Mouse (Mus musculus) heart, embryonic 13.5 days (tissue): ENCODE data around the gene Lkaaear1. TPM values are rescaled to one million over a fixed set of nuclear protein-coding genes. Genes with fewer than 3 reads are reported as not detected.

Experiments used
- ATAC-seq: fragments of 200-750 bp; cut with Nextera tagmentation; 2 replicates; pipeline ENCODE4 v1.8.0; 2017; ENCODE audit warnings: moderate TSS enrichment; ENCODE audit not compliant: insufficient number of reproducible peaks, low FRiP score, low TSS enrichment; ENCODE audit errors: extremely low read depth
- H3K27ac ChIP-seq: fragments of 300-500 bp; sonication (generic); replicated peaks from 2 replicates; pipeline ENCODE4 v1.5.1; 2015; ENCODE audit warnings: moderate library complexity, mild to moderate bottlenecking, inconsistent platforms
- H3K27me3 ChIP-seq: fragments of 300-500 bp; sonication (generic); replicated peaks from 2 replicates; pipeline ENCODE4 v1.6.1; 2015; ENCODE audit warnings: mild to moderate bottlenecking, inconsistent platforms
- H3K36me3 ChIP-seq: fragments of 300-500 bp; sonication (generic); 2 replicates; pipeline ENCODE4 v1.6.1; 2015; ENCODE audit warnings: mild to moderate bottlenecking, inconsistent platforms
- H3K4me1 ChIP-seq: fragments of 300-500 bp; sonication (generic); 2 replicates; pipeline ENCODE4 v1.6.1; 2015; ENCODE audit warnings: inconsistent platforms
- H3K4me2 ChIP-seq: fragments of 300-500 bp; sonication (generic); 2 replicates; pipeline ENCODE4 v1.6.1; 2015; ENCODE audit warnings: inconsistent platforms, mild to moderate bottlenecking, moderate library complexity
- H3K4me3 ChIP-seq: fragments of 300-500 bp; sonication (generic); 2 replicates; pipeline ENCODE4 v1.5.1; 2015; ENCODE audit warnings: moderate library complexity, mild to moderate bottlenecking, inconsistent platforms
- H3K9ac ChIP-seq: fragments of 300-500 bp; sonication (generic); 2 replicates; pipeline ENCODE4 v1.6.1; 2015; ENCODE audit warnings: inconsistent platforms, mild to moderate bottlenecking, moderate library complexity
- H3K9me3 ChIP-seq: fragments of 300-500 bp; sonication (generic); 2 replicates; pipeline ENCODE4 v1.6.1; 2016; ENCODE audit warnings: inconsistent platforms
- WGBS: fragments of 180-500 bp; shearing (Covaris S2); methylation state at CpG from one replicate; pipeline ENCODE4 v1.1.7; 2015; ENCODE audit warnings: mixed read lengths; 5-methylcytosine and 5-hydroxymethylcytosine counted together
- polyA plus RNA-seq: library from polyadenylated mRNA; unstranded; fragments of >200 nt; fragmentation: Nextera tagmentation; extraction: Ambion mirVana; gene quantifications from 2 replicates; pipeline ENCODE4 v1.2.1, GENCODE M21; 2015

Gene Lkaaear1
- polyA plus RNA-seq, 1 experiment from 2014 or later = not detected

DNA sequence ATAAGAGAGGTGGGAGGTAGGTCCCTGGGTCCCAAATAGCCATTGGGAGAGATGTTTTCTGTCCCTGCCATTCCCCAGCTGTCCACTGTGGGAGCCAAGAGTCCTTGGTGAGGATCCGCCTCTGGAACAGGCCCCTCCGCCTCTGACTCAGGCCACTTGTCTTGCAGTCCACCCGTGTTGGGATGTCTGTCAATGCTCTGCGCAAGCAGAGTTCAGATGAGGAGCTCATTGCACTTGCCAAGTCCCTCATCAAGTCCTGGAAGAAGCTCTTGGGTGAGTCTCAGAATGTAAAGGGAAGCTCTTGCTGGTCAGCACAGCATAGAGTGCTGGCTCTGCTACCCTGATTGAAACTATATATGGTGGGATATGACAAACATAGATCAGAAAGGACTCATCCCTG lies 14.9 kb downstream of the Lkaaear1 start:
- H3K9ac ChIP-seq = no peak overlapping the region
- peaks cover 29% of the 10 kb centered on the region for H3K36me3 ChIP-seq
- ATAC-seq = no peak
- no peaks in the 10 kb centered on the region for H3K9me3 ChIP-seq
- H3K27ac ChIP-seq = no peak overlapping the region
- 49% methylated on average over 4 of the region's 4 CpGs for WGBS
- H3K4me3 ChIP-seq = no peak overlapping the region
- no peaks in the 10 kb centered on the region for H3K27me3 ChIP-seq
- H3K4me2 ChIP-seq = no peak overlapping the region
- peaks cover 16% of the 10 kb centered on the region for H3K4me1 ChIP-seq

DNA sequence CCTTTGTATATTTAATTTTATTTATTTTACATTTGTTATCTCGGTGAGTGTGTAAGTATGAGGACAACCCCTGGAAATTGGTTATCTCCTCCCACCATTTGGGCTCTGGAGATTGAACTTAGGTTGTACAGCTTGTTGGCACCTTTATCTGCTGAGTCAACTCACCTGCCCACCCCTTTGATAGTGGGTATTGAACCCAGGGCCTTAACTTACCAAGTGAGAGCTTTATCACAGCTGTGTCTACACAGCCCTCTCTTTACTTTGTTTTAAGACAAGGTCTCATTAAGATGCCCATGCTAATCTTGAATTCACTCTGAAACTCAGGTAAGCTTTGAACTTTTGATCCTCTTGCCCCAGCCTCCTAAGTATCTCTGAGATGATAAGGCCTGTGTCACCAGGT lies 16.3 kb downstream of the Lkaaear1 start:
- H3K4me3 ChIP-seq = no peak overlapping the region
- H3K4me2 ChIP-seq = no peak overlapping the region
- no peak overlapping the region for H3K9ac ChIP-seq
- ATAC-seq = no peak
- 71% methylated on average over 1 of the region's 1 CpGs for WGBS
- H3K9me3 ChIP-seq = no peaks in the 10 kb centered on the region
- no peak overlapping the region for H3K27ac ChIP-seq
- peaks cover 16% of the 10 kb centered on the region for H3K4me1 ChIP-seq
- H3K36me3 ChIP-seq = peaks cover 15% of the 10 kb centered on the region
- H3K27me3 ChIP-seq = no peaks in the 10 kb centered on the region

DNA sequence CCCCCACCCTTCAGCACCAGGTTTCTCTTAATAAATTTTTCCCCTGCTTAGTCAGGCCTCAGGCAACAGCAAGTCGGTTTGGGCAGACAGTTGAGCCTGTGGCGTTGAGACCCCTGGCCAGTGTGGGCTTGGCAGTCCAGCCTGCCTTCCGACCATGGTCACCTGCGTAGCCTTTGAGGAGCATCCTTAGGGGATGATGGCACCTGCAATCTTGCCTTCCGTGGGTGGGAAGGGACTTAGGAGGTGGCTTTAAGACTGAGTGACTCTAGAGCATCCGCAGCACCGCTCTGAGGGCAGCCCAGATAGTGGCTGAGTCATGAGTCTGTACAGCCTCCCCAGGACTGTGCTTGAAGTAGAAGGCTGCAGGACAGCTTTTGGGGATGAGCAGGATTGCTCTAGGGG lies 17.5 kb downstream of the Lkaaear1 start:
- no peaks in the 10 kb centered on the region for H3K9me3 ChIP-seq
- peaks cover 21% of the 10 kb centered on the region for H3K4me1 ChIP-seq
- no peak for ATAC-seq
- WGBS = 17% methylated on average over 7 of the region's 7 CpGs
- H3K9ac ChIP-seq = peak overlapping the region; percentile 96
- H3K36me3 ChIP-seq = peaks cover 2% of the 10 kb centered on the region
- peak overlapping the region; percentile 80 for H3K4me3 ChIP-seq
- H3K4me2 ChIP-seq = peak overlapping the region; percentile 94
- H3K27ac ChIP-seq = peak overlapping the region; percentile 63
- no peaks in the 10 kb centered on the region for H3K27me3 ChIP-seq

DNA sequence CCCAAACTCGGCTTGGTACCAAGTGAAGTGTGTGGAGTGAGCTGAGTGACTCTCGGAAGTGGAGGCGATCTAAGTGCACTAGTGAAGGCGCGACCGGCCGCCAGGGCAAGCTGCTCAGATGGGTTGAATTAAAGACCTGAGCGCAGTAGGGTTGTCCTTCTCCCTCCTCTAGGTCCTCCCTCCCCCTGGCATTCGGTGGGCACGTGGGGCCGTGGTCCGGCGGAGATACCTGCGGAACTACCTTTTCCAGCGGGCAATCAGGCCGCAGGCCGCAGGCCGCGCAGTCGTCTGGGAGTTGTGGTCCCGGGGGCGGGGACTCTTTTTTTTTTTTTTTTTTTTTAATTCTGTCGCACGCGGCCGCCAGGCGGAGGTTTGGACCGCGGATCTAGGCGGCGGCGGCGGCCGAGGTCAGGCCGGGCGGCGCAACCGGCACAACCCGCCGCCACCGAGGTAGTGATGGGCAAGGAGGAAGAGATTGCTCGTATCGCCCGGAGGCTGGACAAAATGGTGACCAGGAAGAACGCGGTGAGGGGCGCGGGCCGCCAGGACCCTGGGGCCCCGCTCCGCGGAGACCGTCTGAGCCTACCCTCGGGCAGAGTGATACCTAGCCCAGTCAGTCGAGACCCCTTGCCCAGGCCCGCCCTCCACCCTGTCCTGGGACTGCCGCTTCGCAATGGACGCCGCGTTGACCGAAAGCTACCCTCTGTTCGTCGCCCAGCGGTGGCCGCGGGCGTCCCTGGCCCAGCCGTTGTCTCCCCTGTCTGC lies 18.1 kb downstream of the Lkaaear1 start, which contains the start of gene Tcea2:
Gene Tcea2, plus strand, starts transcription at position 360 of the 765 bp plus-strand sequence.
- Histone ChIP-seq H3K4me2 (peak within 1 kb of the TSS; percentile 94), H3K27ac (peak within 1 kb of the TSS; percentile 67), H3K9me3 (no peaks in the 10 kb centered on the region), H3K27me3 (peaks cover under 1% of the 10 kb centered on the region; the same call in 1 of the 2 replicates), H3K4me3 (peak within 1 kb of the TSS; percentile 80), H3K9ac (peak within 1 kb of the TSS; percentile 96), H3K36me3 (no peaks in the 10 kb centered on the region), H3K4me1 (peaks cover 27% of the 10 kb centered on the region)
- under 1% methylated on average over 51 of the region's 69 CpGs for WGBS
- peak; percentile 31; the same call in 1 of the 2 replicates for ATAC-seq

DNA sequence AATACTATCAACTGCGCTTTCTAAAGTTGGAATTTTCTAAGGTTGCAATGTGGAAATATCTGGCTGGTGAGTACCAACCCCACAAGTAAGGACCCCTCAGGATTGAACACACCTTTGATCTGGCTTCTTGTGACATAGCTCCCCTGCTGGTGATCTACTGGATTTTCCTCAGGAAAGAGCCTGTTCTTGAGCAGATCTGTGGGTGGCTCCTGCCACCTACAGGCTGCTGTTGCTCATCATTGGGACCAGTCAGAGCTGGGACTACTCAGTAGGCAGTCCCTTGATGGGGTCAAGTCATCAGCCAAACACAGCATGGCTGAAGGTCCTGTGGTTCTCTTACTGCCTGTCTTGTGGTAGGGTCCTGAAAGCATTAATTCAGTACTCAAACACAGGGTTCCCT lies 19.5 kb downstream of the Lkaaear1 start:
- Histone ChIP-seq H3K36me3 (no peaks in the 10 kb centered on the region), H3K4me3 (no peak overlapping the region), H3K9me3 (no peaks in the 10 kb centered on the region), H3K9ac (no peak overlapping the region), H3K27ac (no peak overlapping the region), H3K27me3 (peaks cover 13% of the 10 kb centered on the region), H3K4me2 (no peak overlapping the region), H3K4me1 (peaks cover 28% of the 10 kb centered on the region)
- 0 out of 2 replicates have a peak, but pooled peaks have one; percentile 35 for ATAC-seq
- WGBS = 38% methylated on average over 1 of the region's 1 CpGs

DNA sequence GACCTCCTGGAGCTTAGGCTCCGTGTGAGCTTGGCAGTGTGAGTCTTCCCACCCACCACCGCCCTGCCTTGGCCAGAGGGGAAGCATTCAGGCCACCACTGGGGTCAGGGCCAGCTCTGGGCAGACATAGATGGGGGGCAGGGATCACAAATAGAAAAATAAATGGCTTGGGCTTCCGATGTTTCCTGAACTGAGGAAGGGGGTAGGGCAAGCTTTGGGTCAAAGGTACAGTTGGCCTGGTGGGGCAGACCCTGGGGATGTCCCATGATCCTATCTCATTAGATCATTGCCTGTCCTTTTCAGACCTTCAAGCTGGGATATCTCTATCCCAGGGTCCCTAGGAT lies 20.5 kb downstream of the Lkaaear1 start:
- no peak overlapping the region for H3K4me2 ChIP-seq
- no peak overlapping the region for H3K4me3 ChIP-seq
- H3K36me3 ChIP-seq = no peaks in the 10 kb centered on the region
- no peak for ATAC-seq
- H3K9me3 ChIP-seq = no peaks in the 10 kb centered on the region
- peak overlapping the region; percentile 74 for H3K27ac ChIP-seq
- 43% methylated on average over 3 of the region's 3 CpGs for WGBS
- no peak overlapping the region for H3K9ac ChIP-seq
- H3K27me3 ChIP-seq = peaks cover 23% of the 10 kb centered on the region
- peaks cover 28% of the 10 kb centered on the region for H3K4me1 ChIP-seq

DNA sequence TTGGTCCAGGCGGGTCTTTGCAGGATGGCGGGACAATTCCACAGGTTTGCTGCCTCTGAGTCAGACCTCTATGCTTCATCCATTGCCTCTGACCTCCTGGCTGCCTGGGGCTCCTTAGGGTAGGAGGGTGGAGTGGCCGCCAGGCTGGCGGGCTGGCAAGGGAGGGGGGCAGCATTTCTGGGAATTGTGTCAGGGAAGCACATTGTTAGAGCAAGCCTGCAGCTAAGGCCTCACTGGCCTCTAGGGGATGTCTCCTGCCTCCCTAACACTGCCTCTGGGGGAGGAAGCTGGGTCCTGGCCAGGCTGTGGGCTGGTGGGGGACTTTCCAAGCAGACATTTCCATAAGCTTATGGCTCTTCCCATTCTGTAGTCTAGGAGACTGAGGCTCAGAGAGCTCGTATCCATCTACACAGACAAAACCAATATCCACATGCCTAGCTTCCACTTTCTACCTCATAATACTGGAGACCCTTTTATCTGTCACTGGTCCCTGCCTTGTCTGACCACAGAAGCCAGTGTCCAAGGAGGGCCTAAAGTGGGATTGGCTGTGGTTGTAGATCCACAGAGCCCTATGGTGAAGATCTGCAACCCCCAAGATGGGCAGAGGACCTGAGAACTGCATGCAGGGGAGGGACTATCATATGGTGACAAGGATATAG lies 21.0 kb downstream of the Lkaaear1 start:
- ATAC-seq = no peak
- no peaks in the 10 kb centered on the region for H3K36me3 ChIP-seq

DNA sequence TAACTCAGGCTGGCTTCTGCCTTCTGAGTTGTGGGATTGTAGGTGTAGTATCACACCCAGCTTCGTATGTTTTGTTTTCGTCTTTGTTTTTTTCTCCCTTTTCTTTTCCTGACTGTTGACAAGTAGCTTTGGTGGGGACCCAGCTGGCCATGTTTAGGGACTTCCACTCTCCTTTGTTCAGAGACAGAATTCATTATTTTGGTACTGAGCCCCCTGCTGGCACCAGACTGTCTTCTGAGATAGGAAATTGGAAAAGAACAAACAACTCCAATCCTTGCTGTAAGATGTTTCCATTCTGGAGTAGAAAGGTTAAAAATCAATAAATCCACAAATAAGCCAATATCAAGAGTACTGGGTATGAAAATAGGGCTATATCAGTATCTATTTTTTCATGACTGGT lies 21.8 kb downstream of the Lkaaear1 start:
- Histone ChIP-seq H3K4me1 (peaks cover 32% of the 10 kb centered on the region), H3K9me3 (no peaks in the 10 kb centered on the region), H3K27me3 (peaks cover 36% of the 10 kb centered on the region), H3K36me3 (no peaks in the 10 kb centered on the region), H3K4me3 (no peak overlapping the region), H3K27ac (peak overlapping the region; percentile 74), H3K9ac (no peak overlapping the region), H3K4me2 (0 out of 2 replicates have a peak overlapping the region, but pooled peaks have one; percentile 63)
- no peak for ATAC-seq
- 39% methylated on average over 2 of the region's 2 CpGs for WGBS

More for the DNA sequence above, 21.0 kb downstream of the Lkaaear1 start:
- Histone ChIP-seq H3K4me2 (no peak overlapping the region), H3K27ac (peak overlapping the region; percentile 74), H3K27me3 (peaks cover 28% of the 10 kb centered on the region), H3K9ac (no peak overlapping the region), H3K4me3 (no peak overlapping the region), H3K4me1 (peaks cover 28% of the 10 kb centered on the region), H3K9me3 (no peaks in the 10 kb centered on the region)
- WGBS = 50% methylated on average over 5 of the region's 5 CpGs

DNA sequence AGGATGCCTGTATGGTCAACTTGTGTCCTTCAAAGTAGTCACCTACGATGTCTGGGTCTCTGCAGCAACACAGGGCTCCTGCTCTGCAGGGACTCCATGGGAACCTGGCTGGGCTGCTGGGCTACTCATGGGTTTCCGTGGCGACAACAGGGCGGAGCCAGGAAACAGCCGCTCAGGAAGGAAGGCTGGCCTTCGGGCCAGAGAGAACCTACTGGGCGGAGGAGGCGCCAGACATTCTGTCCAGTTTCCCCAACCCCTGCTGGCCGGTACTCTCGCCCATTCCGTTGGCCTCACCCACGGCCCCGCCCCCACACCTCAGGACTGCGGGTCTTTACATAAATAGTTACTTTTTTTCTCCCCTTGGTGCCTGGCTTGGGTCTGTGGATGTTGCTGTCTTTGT lies 22.8 kb downstream of the Lkaaear1 start:
- Histone ChIP-seq H3K36me3 (no peaks in the 10 kb centered on the region), H3K27me3 (peaks cover 46% of the 10 kb centered on the region), H3K4me3 (peak overlapping the region; percentile 28), H3K9me3 (no peaks in the 10 kb centered on the region), H3K4me2 (peak overlapping the region; percentile 63), H3K9ac (peak overlapping the region; percentile 63), H3K27ac (peak overlapping the region; percentile 74), H3K4me1 (peaks cover 32% of the 10 kb centered on the region)
- peak; percentile 12; the same call in 1 of the 2 replicates for ATAC-seq
- 2% methylated on average over 14 of the region's 14 CpGs for WGBS

DNA sequence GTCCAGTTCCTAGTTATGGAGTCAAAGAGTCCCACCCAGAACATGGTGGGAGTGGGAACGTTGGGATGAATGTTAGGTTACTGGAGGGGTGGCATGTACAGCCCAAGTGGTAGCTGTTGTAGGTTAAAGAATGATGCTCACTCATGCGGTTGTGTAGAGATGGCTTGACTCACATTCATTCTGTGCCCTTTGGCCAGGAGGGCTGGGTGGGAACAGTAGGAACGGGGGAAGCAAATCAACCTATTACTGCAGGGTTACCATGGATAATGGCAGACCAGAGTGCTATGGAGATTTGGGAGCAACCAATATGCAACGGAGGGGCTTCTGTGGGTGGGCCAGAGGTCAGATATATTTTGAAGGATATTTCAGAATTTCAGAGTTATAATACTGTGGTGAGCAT lies 23.3 kb downstream of the Lkaaear1 start:
- H3K4me2 ChIP-seq = peak overlapping the region; percentile 63; the same call in 1 of the 2 replicates
- H3K4me1 ChIP-seq = peaks cover 37% of the 10 kb centered on the region
- 76% methylated on average over 4 of the region's 4 CpGs for WGBS
- no peaks in the 10 kb centered on the region for H3K9me3 ChIP-seq
- H3K36me3 ChIP-seq = no peaks in the 10 kb centered on the region
- peaks cover 51% of the 10 kb centered on the region for H3K27me3 ChIP-seq
- no peak for ATAC-seq
- H3K27ac ChIP-seq = peak overlapping the region; percentile 74; the same call in 1 of the 2 replicates
- no peak overlapping the region for H3K4me3 ChIP-seq
- no peak overlapping the region for H3K9ac ChIP-seq

DNA sequence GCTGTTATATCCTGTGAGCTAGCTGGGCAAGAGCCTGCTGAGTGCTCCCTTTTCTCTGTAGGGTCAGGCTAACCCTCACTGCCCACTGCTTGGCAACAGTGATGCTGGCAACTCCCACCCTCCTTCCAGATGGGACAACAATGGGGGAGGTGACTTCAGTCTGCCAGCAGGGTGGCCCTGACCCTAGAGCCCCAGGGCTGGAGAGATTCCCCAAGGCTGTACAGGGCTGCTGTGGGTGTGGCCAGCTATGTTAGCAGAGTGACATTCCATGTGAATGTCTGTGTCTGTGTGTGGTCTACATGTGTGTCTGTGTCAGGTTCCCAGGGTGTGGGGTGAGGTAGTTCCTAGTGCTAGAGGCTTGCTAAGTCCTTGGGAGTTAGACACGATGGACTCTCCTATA lies 24.7 kb downstream of the Lkaaear1 start:
- H3K27ac ChIP-seq = no peak overlapping the region

More for the DNA sequence above, 24.7 kb downstream of the Lkaaear1 start:
- H3K27me3 ChIP-seq = peaks cover 65% of the 10 kb centered on the region
- H3K4me2 ChIP-seq = no peak overlapping the region
- WGBS = 35% methylated on average over 1 of the region's 1 CpGs
- H3K4me1 ChIP-seq = peaks cover 31% of the 10 kb centered on the region
- H3K9me3 ChIP-seq = no peaks in the 10 kb centered on the region
- H3K36me3 ChIP-seq = no peaks in the 10 kb centered on the region
- H3K4me3 ChIP-seq = no peak overlapping the region
- no peak overlapping the region for H3K9ac ChIP-seq
- no peak for ATAC-seq
